Mouse (Mus musculus) bone marrow, adult 2 months (tissue): ENCODE data around the gene Ccl7. TPM values are rescaled to one million over a fixed set of nuclear protein-coding genes. Genes with fewer than 3 reads are reported as not detected.

Experiments used
- H3K27ac ChIP-seq: fragments of 200-500 bp; 2 replicates; pipeline ENCODE4 v1.5.1; 2012; ENCODE audit warnings: low read depth, mild to moderate bottlenecking, control low read depth, inconsistent platforms, low read length; ENCODE audit not compliant: control insufficient read depth, poor library complexity, insufficient read depth
- H3K4me1 ChIP-seq: fragments of 200-500 bp; 2 replicates; pipeline ENCODE4 v1.6.1; 2011; ENCODE audit warnings: low read length; ENCODE audit not compliant: control insufficient read depth, insufficient read depth
- H3K4me3 ChIP-seq: fragments of 200-500 bp; replicated peaks from 2 replicates; pipeline ENCODE3; 2011; ENCODE audit warnings: mild to moderate bottlenecking, low read depth, low read length, control low read depth; ENCODE audit not compliant: control insufficient read depth
- CTCF ChIP-seq: fragments of 200-500 bp; IDR thresholded peaks from 2 replicates; pipeline ENCODE4 v1.5.1; 2011; ENCODE audit warnings: low read length, control low read depth; ENCODE audit not compliant: control insufficient read depth, insufficient read depth
- POLR2A ChIP-seq: fragments of 200-500 bp; IDR thresholded peaks from 2 replicates; pipeline ENCODE4 v1.6.1; 2011; ENCODE audit warnings: low read depth, mild to moderate bottlenecking, control low read depth, low read length, borderline replicate concordance; ENCODE audit not compliant: control insufficient read depth
- WGBS: fragments of 180-500 bp; shearing (Covaris S2); methylation state at CpG from one replicate; pipeline ENCODE4 v1.1.7; 2018; 5-methylcytosine and 5-hydroxymethylcytosine counted together
- polyA plus RNA-seq: library from polyadenylated mRNA; stranded (reverse); fragments of >200 nt; gene quantifications from 2 replicates; pipeline ENCODE4 v1.2.4, GENCODE M21; 2011; ENCODE audit warnings: low replicate concordance; ENCODE audit not compliant: missing spikeins, insufficient read depth, insufficient read length

The Ccl7 gene
- polyA plus RNA-seq, 1 experiment, result 6.4 TPM

GRCm38 (mm10) chr11:82066953-82067571 lies 21.6 kb downstream of the Ccl7 start:
- Histone ChIP-seq H3K4me3 (no peak overlapping the region), H3K4me1 (no peaks in the 10 kb centered on the region), H3K27ac (no peak overlapping the region)
- 80% methylated on average over 7 of the region's 7 CpGs for WGBS
- no peak for TF ChIP-seq POLR2A
- TF ChIP-seq CTCF, result no peak

GRCm38 (mm10) chr11:82071076-82071475 lies 25.6 kb downstream of the Ccl7 start:
- Histone ChIP-seq H3K4me3 (no peak overlapping the region), H3K4me1 (no peaks in the 10 kb centered on the region), H3K27ac (no peak overlapping the region)
- TF ChIP-seq POLR2A, result no peak
- TF ChIP-seq CTCF, result no peak
- WGBS, result 76% methylated on average over 3 of the region's 3 CpGs

DNA sequence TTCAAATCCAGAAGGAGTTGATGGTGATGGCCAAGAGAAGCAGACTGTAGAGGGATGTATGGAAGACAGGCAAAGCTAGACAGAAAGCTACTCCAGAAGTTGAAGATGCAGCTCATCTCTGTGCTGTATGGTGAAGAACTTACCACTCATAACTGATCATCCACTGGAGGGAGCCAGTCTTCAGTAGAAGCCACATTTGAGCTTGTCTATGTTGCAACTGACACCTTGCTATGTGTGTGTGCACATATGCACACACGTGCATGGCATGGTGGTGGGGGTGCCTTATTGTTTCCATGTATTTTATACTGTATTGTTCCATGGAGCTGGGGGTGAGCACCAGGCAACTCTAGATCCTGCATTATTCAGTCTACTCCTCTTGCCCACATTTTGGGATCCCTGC lies 26.9 kb downstream of the Ccl7 start:
- H3K27ac ChIP-seq, result no peak overlapping the region
- no peaks in the 10 kb centered on the region for H3K4me1 ChIP-seq
- WGBS, result 49% methylated on average over 1 of the region's 1 CpGs
- no peak for TF ChIP-seq POLR2A
- TF ChIP-seq CTCF, result no peak
- no peak overlapping the region for H3K4me3 ChIP-seq

DNA sequence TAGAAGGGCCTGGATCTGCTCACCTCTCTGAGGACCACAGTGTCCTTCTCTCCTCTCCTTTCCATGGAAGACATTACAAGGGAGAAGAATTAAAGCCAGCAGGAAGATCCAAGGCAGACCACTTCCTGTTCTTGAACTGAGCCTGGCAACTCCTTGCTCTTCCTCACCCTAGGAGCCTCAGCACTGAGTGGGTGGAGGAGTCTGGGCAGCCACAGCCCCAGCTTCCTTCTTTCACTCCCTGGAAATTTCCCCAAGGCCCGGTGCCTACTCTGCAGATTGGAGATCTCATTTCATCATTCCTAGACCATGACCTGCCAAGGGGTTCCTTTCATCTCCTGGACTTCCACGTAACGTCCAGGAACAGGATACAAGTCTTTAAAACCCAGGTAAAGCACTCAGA lies 27.5 kb downstream of the Ccl7 start:
- TF ChIP-seq POLR2A (no peak), CTCF (no peak)
- 53% methylated on average over 3 of the region's 3 CpGs for WGBS
- H3K27ac ChIP-seq, result no peak overlapping the region
- H3K4me1 ChIP-seq, result no peaks in the 10 kb centered on the region
- no peak overlapping the region for H3K4me3 ChIP-seq

DNA sequence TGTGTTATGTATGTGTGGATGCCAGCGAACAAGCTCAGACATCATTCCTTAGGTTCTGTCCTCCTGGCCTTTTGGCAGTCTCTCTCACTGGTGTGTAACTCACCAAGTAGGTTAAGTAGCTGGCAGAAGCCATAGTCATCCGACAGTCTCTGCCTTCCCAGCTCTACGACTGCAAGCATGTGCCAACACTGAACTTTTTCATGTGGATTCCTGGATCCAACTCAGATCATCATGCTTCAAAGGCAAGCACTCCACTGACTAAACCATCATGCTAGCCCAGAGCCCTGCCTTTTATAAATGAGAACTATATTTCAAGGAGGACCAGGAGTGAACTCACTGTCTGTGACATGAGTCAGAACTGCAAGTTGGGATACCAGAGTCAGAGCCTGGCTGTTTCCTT lies 28.2 kb downstream of the Ccl7 start:
- H3K4me1 ChIP-seq, result no peaks in the 10 kb centered on the region
- H3K4me3 ChIP-seq, result no peak overlapping the region
- H3K27ac ChIP-seq, result no peak overlapping the region
- WGBS, result 72% methylated on average over 3 of the region's 3 CpGs
- TF ChIP-seq POLR2A, result no peak
- no peak for TF ChIP-seq CTCF

DNA sequence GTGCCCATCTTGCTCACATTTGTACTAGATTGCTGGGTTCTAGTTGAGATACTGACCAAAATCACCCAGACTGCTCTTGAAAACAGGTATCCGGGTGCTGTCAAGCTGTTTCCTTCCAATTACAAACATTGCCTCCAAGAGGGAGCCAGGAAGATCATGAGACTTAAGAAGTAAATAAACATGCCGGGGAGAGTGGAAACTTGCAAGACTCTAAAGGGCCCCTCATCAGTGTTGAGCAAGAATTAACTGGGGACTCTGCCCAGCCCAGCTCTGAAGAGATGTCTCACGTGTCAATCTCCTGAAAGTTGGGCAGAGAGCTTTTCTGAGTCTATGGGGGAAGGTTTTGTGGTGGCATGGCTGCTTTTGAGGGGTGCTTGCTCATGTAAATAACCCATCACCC lies 31.5 kb downstream of the Ccl7 start:
- TF ChIP-seq CTCF (no peak), POLR2A (no peak)
- Histone ChIP-seq H3K4me1 (no peaks in the 10 kb centered on the region), H3K4me3 (no peak overlapping the region), H3K27ac (no peak overlapping the region)
- WGBS, result 32% methylated on average over 3 of the region's 3 CpGs

GRCm38 (mm10) chr11:82078136-82078730 lies 32.7 kb downstream of the Ccl7 start:
- no peak overlapping the region for H3K4me3 ChIP-seq
- no peaks in the 10 kb centered on the region for H3K4me1 ChIP-seq
- H3K27ac ChIP-seq, result no peak overlapping the region
- TF ChIP-seq CTCF (no peak), POLR2A (no peak)

DNA sequence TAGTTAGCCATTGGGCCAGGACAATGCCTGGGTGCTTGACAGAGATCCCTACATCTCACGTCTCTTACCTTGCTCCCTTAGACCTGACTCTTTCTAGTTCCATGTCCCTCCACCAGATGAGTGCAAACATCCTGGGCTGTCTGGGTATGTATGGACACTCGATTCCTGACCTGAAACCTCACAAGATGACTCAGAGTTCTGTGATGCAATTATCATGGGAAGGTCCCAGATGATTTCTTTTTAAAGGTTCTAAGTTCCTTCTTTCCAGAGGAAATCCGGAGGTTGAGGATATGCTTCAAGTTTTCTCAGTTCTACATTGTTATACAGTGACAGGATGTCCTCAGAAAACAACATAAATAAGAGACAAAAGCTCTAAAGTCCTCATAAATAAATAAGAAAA lies 35.4 kb downstream of the Ccl7 start:
- TF ChIP-seq CTCF (no peak), POLR2A (no peak)
- 56% methylated on average over 3 of the region's 3 CpGs for WGBS

More for the DNA sequence above, 35.4 kb downstream of the Ccl7 start:
- Histone ChIP-seq H3K27ac (no peak overlapping the region), H3K4me3 (no peak overlapping the region), H3K4me1 (no peaks in the 10 kb centered on the region)
